Mouse (Mus musculus): ENCODE results near the gene Sh3bp4.

Sh3bp4 gene

GRCm38 (mm10) chr1:89093696-89094095 is 23.5 kb downstream of the Sh3bp4 start:
- no peak for DNase-seq (ENCODE audit: low read depth, low spot score)

GRCm38 (mm10) chr1:89094416-89094815 is 24.2 kb downstream of the Sh3bp4 start:
- DNase-seq (ENCODE audit: low read depth, low spot score), result no peak

GRCm38 (mm10) chr1:89095642-89096424 is 25.6 kb downstream of the Sh3bp4 start:
- DNase-seq (ENCODE audit: low read depth, low spot score), result no peak

GRCm38 (mm10) chr1:89102231-89103003 is 32.2 kb downstream of the Sh3bp4 start:
- no peak for DNase-seq (ENCODE audit: low read depth, low spot score)

GRCm38 (mm10) chr1:89103004-89103263 is 32.7 kb downstream of the Sh3bp4 start:
- no peak for DNase-seq (ENCODE audit: low read depth, low spot score)

- DNase-seq (ENCODE audit: low read depth, low spot score), result no peak
These were observed 33.3 kb downstream of the Sh3bp4 start for GRCm38 (mm10) chr1:89103505-89103904.

GRCm38 (mm10) chr1:89104066-89104765 is 34.0 kb downstream of the Sh3bp4 start:
- DNase-seq (ENCODE audit: low read depth, low spot score), result no peak

- DNase-seq (ENCODE audit: low read depth, low spot score), result no peak
These were observed 35.9 kb downstream of the Sh3bp4 start for GRCm38 (mm10) chr1:89105891-89106830.

GRCm38 (mm10) chr1:89107466-89107865 is 37.3 kb downstream of the Sh3bp4 start:
- no peak for DNase-seq (ENCODE audit: low read depth, low spot score)

- no peak for DNase-seq (ENCODE audit: low read depth, low spot score)
These were observed 38.2 kb downstream of the Sh3bp4 start for GRCm38 (mm10) chr1:89108340-89108896.

GRCm38 (mm10) chr1:89109767-89110166 is 39.6 kb downstream of the Sh3bp4 start:
- no peak for DNase-seq (ENCODE audit: low read depth, low spot score)

GRCm38 (mm10) chr1:89110767-89111534 is 40.7 kb downstream of the Sh3bp4 start:
- no peak for DNase-seq (ENCODE audit: low read depth, low spot score)

GRCm38 (mm10) chr1:89112544-89112943 is 42.3 kb downstream of the Sh3bp4 start:
- DNase-seq (ENCODE audit: low read depth, low spot score), result no peak

GRCm38 (mm10) chr1:89113731-89114130 is 43.5 kb downstream of the Sh3bp4 start:
- no peak for DNase-seq (ENCODE audit: low read depth, low spot score)

GRCm38 (mm10) chr1:89117062-89117461 is 46.8 kb downstream of the Sh3bp4 start:
- DNase-seq (ENCODE audit: low read depth, low spot score), result peak; percentile 42

- DNase-seq (ENCODE audit: low read depth, low spot score), result no peak
These were observed 47.9 kb downstream of the Sh3bp4 start for GRCm38 (mm10) chr1:89118076-89118475.

GRCm38 (mm10) chr1:89118836-89119235 is 48.6 kb downstream of the Sh3bp4 start:
- DNase-seq (ENCODE audit: low read depth, low spot score), result no peak

- DNase-seq (ENCODE audit: low read depth, low spot score), result no peak
These were observed 50.1 kb downstream of the Sh3bp4 start for GRCm38 (mm10) chr1:89120290-89120689.

GRCm38 (mm10) chr1:89121466-89121865 is 51.3 kb downstream of the Sh3bp4 start:
- DNase-seq (ENCODE audit: low read depth, low spot score), result no peak

GRCm38 (mm10) chr1:89122376-89122775 is 52.2 kb downstream of the Sh3bp4 start:
- no peak for DNase-seq (ENCODE audit: low read depth, low spot score)

Measured in brain, adult 2 months (tissue).